Mouse (Mus musculus) c-Kit-positive CD71-positive TER-119-positive erythroid progenitor cells, embryonic 14.5 days (primary cell): ENCODE measurements at regions not wholly inside any gene's neighbourhood (a gene's known extent, or its start where the extent isn't known, plus 50 kb on each side); places are given as distances from the start of the nearest gene placed in this dataset.
A peak's percentile ranks its signal among the peaks of the same experiment; 100 is the strongest.

Source experiments
- DNase-seq: peaks from one replicate; pipeline ENCODE4 v3.0.0-alpha.2; 2013; ENCODE audit warnings: low spot score

DNA sequence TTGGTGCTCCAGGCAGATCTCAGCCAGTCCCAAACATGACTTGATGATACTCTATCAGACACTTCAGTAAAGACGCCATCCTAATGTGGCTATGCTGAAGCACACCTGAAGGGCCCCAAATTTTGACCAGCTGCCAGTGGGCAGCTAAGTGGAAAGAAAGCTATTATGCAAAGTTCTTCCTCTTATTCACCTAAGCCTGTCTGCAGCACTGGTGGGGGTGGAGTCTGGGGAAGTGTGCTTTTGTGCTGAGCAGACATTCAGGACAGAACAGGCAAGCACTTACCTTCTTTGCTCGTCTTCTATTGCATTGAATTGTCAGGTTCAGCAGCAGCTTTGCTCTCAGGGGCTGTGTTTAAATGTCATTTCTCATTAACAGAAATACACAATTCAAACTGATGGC, 200.7 kb downstream of the Pla2g4a start:
- no peak for DNase-seq

GRCm38 (mm10) chr1:149758783-149759132, 202.3 kb downstream of the Pla2g4a start:
- DNase-seq = no peak

DNA sequence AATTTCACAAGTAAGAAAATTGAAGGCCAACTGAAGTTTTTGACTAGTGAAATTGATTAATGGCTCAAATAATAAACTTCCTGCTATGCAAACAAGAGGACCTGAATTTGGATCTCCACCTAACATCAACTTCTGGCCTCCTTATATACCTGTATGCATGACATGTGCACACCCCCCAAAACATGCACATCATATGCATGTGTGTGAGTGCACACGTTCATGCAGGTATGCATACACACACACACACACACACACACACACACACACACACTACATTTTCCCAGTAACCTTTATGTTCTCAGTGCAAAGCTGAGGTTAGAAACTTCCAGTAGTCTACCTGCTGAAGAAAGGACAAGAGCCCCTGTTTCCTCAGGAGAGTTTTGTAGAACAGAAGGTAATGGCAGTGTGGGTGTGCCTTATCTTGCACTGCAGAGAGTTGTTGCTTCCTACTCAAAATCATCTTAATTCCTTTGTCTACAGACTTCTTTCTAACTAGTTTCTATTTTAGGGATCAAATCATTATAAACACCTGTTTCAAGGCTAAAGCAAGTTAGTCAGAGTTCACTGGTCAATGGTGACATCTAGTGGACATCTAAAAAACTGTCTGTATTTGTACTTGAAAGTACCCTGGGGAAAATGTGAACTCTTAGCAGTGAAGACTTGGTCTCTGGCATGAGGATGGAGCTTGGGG, 202.9 kb downstream of the Pla2g4a start:
- peak; percentile 16 for DNase-seq

DNA sequence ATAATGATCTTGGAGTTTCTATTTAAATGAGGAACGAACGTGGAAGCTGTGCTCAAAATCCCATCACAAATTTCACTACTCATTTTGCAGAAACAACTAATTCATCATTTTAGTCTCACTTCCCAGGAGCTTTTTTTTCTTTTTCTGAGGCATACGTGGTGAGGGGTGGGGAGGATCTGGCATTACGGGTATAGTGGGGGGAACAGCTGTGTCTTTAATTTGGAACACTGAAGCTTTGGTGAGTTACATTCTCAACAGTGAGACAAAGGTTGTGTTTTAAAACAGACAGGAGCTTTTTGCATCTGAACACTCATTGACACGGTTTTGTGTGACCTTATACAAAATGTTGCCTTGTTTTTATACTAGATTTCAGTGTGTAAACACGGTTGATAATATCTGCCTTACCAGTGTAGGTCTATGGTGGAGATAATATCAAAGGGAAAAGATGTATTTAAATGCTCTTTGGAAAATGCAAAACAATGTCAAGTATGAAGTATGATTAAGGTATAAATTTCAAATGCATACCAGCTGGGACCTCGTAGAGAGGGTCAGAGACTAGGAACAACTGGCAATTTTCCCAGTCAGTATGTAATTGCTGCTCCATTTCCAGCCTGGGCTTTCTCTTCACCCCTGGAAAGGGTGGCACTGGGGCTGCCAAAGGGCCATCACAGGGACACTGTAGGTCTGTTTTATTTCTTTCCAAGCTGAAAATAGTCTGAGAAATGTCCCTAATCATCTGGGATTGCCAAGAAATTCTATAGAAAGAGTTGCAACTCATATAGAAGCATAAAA, 207.6 kb downstream of the Pla2g4a start:
- no peak for DNase-seq

DNA sequence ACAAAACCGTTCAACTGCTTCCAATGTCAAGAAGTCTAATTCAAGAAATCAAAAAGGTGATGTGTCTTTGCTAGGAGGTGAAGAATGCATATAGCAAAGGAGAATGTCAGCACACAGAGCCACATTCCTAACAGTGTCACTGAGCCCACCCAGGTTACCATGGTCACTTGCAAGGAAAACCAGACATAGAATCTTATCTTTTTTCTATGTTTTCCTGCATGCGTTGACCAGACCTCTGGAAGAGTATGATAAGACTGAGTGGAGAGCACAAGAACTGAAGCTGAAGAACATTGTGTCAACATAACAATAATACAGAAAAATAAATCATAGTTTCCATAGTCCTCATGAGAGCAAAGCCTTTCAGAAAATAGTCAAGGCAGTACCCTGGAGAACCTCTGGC, 211.7 kb downstream of the Pla2g4a start:
- DNase-seq = no peak

GRCm38 (mm10) chr1:149738959-149739358, 222.1 kb downstream of the Pla2g4a start:
- DNase-seq = no peak

DNA sequence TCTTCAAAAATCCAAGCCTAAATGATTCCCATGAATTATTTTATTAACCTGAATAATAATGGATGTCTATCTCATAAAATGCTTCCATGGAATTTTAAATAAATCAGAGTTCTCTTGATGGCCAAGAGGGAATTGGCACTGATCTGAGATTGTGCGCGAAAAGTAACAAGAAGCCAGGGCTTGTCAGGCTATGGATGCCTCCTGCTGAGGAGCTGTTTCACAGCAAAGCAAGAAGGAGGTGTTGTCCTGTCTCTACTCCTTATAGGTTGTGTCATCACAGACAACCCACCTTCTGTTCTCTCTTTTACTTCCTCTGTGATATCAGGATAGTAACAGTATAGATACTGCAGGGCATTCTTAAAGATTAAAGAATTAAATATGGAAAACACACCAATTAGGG, 226.8 kb downstream of the Pla2g4a start:
- DNase-seq = no peak

GRCm38 (mm10) chr1:149715171-149715570, 245.9 kb downstream of the Pla2g4a start:
- DNase-seq = no peak

DNA sequence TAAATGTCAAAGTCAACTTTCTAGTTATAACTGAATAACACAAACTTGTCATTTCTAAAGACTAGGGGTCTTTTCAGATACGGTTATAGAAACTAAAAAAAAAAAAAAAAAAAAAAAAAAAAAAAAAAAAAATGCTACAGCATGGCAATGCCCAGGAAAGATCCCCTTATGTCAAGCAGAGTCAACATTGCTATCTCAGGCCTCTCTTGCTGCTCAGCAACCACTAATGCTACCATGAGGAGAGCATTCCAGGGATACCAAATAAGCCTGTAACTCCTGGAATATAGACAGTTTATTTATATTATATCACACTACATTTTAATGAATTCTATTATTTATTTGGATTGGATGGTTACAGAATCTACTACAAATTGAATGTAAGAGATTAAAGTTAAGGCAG, 248.8 kb downstream of the Pla2g4a start:
- no peak for DNase-seq

- DNase-seq = no peak
Measured at GRCm38 (mm10) chr1:149705223-149705622, 255.9 kb downstream of the Pla2g4a start.

- no peak for DNase-seq
Measured at GRCm38 (mm10) chr1:149699411-149699810, 261.7 kb downstream of the Pla2g4a start.

- no peak for DNase-seq
Measured at GRCm38 (mm10) chr1:149674166-149674565, 286.9 kb downstream of the Pla2g4a start.

DNA sequence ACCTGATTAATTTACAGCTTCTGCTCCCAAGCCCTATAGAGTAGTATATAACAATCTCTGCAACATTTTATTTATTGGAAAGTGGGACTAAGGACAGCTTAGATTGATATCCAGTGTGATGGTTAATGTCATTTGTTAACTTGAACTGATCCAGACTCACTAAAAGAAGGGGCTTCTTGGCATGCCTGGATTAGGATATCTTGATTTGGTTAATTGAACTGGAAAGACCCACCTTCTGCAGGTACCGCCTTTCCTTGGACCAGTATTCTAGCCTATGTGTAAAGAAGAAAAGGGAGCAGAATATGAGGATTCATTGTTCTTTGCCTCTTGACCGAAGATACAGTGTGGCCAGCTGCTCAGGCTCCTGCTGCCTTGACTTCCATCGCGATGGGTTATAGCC, 288.5 kb downstream of the Pla2g4a start:
- DNase-seq = no peak

GRCm38 (mm10) chr1:149672117-149672516, 289.0 kb downstream of the Pla2g4a start:
- DNase-seq = no peak

DNA sequence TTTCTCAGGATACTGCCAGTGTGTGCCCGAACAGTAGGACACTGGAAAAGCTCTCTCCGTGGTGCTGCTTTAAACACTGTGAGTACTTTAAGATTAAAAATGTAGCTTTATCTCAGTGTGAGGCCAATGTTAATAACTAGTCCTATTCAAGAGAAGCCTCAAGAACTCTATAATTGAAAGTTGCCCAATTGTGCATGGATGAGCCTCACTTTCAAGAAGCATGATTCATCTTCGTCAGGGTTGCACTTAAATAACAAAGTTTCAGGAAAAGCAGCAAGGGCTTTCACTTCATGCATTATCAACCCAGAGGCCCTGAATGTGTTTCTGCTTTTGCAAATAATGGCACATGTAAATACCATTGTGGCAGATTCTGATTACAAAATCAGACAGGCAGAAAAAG, 290.0 kb downstream of the Pla2g4a start:
- DNase-seq = no peak
